Mouse (Mus musculus) forebrain, embryonic 11.5 days (tissue): ENCODE measurements around the gene Pibf1. TPM values are rescaled to one million over a fixed set of nuclear protein-coding genes. Genes with fewer than 3 reads are reported as not detected.
A peak's percentile ranks its signal among the peaks of the same experiment; 100 is the strongest.

ENCODE experiments used
- ATAC-seq: fragments of 200-750 bp; cut with Nextera tagmentation; replicated peaks from 2 replicates; pipeline ENCODE4 v1.8.0; 2017; ENCODE audit warnings: moderate TSS enrichment; ENCODE audit not compliant: low FRiP score
- DNase-seq: peaks from one replicate; pipeline ENCODE4 v3.0.0-alpha.2; 2017; ENCODE audit warnings: low spot score
- H3K27ac ChIP-seq: fragments of 300-500 bp; sonication (generic); 2 replicates; pipeline ENCODE4 v1.5.1; 2014; ENCODE audit warnings: low read depth, low read length
- H3K27me3 ChIP-seq: fragments of 300-500 bp; sonication (generic); 2 replicates; pipeline ENCODE4 v1.6.1; 2014; ENCODE audit warnings: mild to moderate bottlenecking, low read length, mixed read lengths; ENCODE audit not compliant: control insufficient read depth, insufficient read depth
- H3K36me3 ChIP-seq: fragments of 300-500 bp; sonication (generic); 2 replicates; pipeline ENCODE4 v1.6.1; 2014; ENCODE audit warnings: mild to moderate bottlenecking, low read length, moderate library complexity, mixed read lengths; ENCODE audit not compliant: control insufficient read depth, insufficient read depth
- H3K4me1 ChIP-seq: fragments of 300-500 bp; sonication (generic); replicated peaks from 2 replicates; pipeline ENCODE4 v1.6.1; 2014; ENCODE audit warnings: low read length, mixed read lengths; ENCODE audit not compliant: control insufficient read depth, insufficient read depth
- H3K4me2 ChIP-seq: fragments of 300-500 bp; sonication (generic); 2 replicates; pipeline ENCODE4 v1.6.1; 2014; ENCODE audit warnings: low read depth, mild to moderate bottlenecking, low read length, moderate library complexity, mixed read lengths; ENCODE audit not compliant: severe bottlenecking
- H3K4me3 ChIP-seq: fragments of 300-500 bp; sonication (generic); 2 replicates; pipeline ENCODE4 v1.5.1; 2014; ENCODE audit warnings: low read depth, low read length
- H3K9ac ChIP-seq: fragments of 300-500 bp; sonication (generic); 2 replicates; pipeline ENCODE4 v1.6.1; 2014; ENCODE audit warnings: low read length
- H3K9me3 ChIP-seq: fragments of 300-500 bp; sonication (generic); 2 replicates; pipeline ENCODE4 v1.6.1; 2016; ENCODE audit warnings: low read length, mixed read lengths; ENCODE audit not compliant: control insufficient read depth
- WGBS: fragments of 180-500 bp; shearing (Covaris S2); extraction: QIAGEN DNeasy Blood & Tissue Kit; methylation state at CpG from one replicate; pipeline ENCODE4 v1.1.7; 2014; 5-methylcytosine and 5-hydroxymethylcytosine counted together
- polyA plus RNA-seq: library from polyadenylated mRNA; unstranded; fragments of >200 nt; fragmentation: Nextera tagmentation; extraction: Ambion mirVana; gene quantifications from 2 replicates; pipeline ENCODE4 v1.2.1, GENCODE M21; 2014

Gene Pibf1
- polyA plus RNA-seq = 21.2 and 26.3 TPM in 2 replicates

GRCm38 (mm10) chr14:99099267-99099966 is at the start of gene Pibf1, which contains the start of gene Dis3:
Gene Pibf1 (plus strand): TSS chr14:99099424.
Gene Dis3 (minus strand): TSS chr14:99099770.
- peak within 1 kb of the TSS; percentile 87 for H3K9ac ChIP-seq
- H3K4me1 ChIP-seq = peaks cover 5% of the 10 kb centered on the region; the same call in 1 of the 2 replicates
- H3K4me2 ChIP-seq = peak within 1 kb of the TSS; percentile 68
- ATAC-seq (peak; percentile 100), DNase-seq (peak; percentile 99)
- H3K9me3 ChIP-seq = no peaks in the 10 kb centered on the region
- H3K36me3 ChIP-seq = no peaks in the 10 kb centered on the region; the same call in 1 of the 2 replicates
- peak within 1 kb of the TSS; percentile 19; the same call in 1 of the 2 replicates for H3K27ac ChIP-seq
- peak within 1 kb of the TSS; percentile 78 for H3K4me3 ChIP-seq
- under 1% methylated on average over 73 of the region's 73 CpGs for WGBS
- H3K27me3 ChIP-seq = no peaks in the 10 kb centered on the region

GRCm38 (mm10) chr14:99058959-99059586 is 40.2 kb upstream of the Pibf1 start:
- Histone ChIP-seq H3K4me1 (no peaks in the 10 kb centered on the region), H3K27me3 (no peaks in the 10 kb centered on the region), H3K9ac (no peak overlapping the region), H3K27ac (no peak overlapping the region), H3K9me3 (no peaks in the 10 kb centered on the region), H3K4me3 (no peak overlapping the region), H3K4me2 (no peak overlapping the region), H3K36me3 (peaks cover 3% of the 10 kb centered on the region; the same call in 1 of the 2 replicates)
- ATAC-seq (no peak), DNase-seq (no peak)
- WGBS = 89% methylated on average over 7 of the region's 7 CpGs

GRCm38 (mm10) chr14:99060616-99061015 is 38.6 kb upstream of the Pibf1 start:
- no peaks in the 10 kb centered on the region for H3K4me1 ChIP-seq
- H3K36me3 ChIP-seq = peaks cover 3% of the 10 kb centered on the region; the same call in 1 of the 2 replicates
- 92% methylated on average over 12 of the region's 12 CpGs for WGBS
- no peak overlapping the region for H3K4me3 ChIP-seq
- H3K27ac ChIP-seq = no peak overlapping the region
- H3K4me2 ChIP-seq = no peak overlapping the region
- no peak overlapping the region for H3K9ac ChIP-seq
- H3K27me3 ChIP-seq = no peaks in the 10 kb centered on the region
- ATAC-seq (no peak), DNase-seq (no peak)
- no peaks in the 10 kb centered on the region for H3K9me3 ChIP-seq

- no peak overlapping the region for H3K4me2 ChIP-seq
- ATAC-seq = no peak
- DNase-seq = no peak
- 87% methylated on average over 2 of the region's 2 CpGs for WGBS
- peaks cover 5% of the 10 kb centered on the region; the same call in 1 of the 2 replicates for H3K36me3 ChIP-seq
- no peak overlapping the region for H3K27ac ChIP-seq
- H3K9ac ChIP-seq = no peak overlapping the region
- H3K4me3 ChIP-seq = no peak overlapping the region
- H3K27me3 ChIP-seq = no peaks in the 10 kb centered on the region
- no peaks in the 10 kb centered on the region for H3K4me1 ChIP-seq
- no peaks in the 10 kb centered on the region for H3K9me3 ChIP-seq
Measured at GRCm38 (mm10) chr14:99063091-99063490, 36.1 kb upstream of the Pibf1 start.

- ATAC-seq (no peak), DNase-seq (no peak)
- Histone ChIP-seq H3K9ac (no peak overlapping the region), H3K4me2 (no peak overlapping the region), H3K9me3 (no peaks in the 10 kb centered on the region), H3K36me3 (peaks cover 5% of the 10 kb centered on the region; the same call in 1 of the 2 replicates), H3K27me3 (no peaks in the 10 kb centered on the region), H3K4me1 (no peaks in the 10 kb centered on the region), H3K4me3 (no peak overlapping the region), H3K27ac (no peak overlapping the region)
- WGBS = 84% methylated on average over 4 of the region's 4 CpGs
Measured at GRCm38 (mm10) chr14:99071146-99071545, 28.1 kb upstream of the Pibf1 start.

GRCm38 (mm10) chr14:99088947-99089346 is 10.3 kb upstream of the Pibf1 start:
- DNase-seq (no peak), ATAC-seq (no peak)
- Histone ChIP-seq H3K27ac (no peak overlapping the region), H3K4me1 (no peaks in the 10 kb centered on the region), H3K9me3 (no peaks in the 10 kb centered on the region), H3K4me2 (no peak overlapping the region), H3K4me3 (no peak overlapping the region), H3K27me3 (no peaks in the 10 kb centered on the region), H3K9ac (no peak overlapping the region), H3K36me3 (peaks cover 6% of the 10 kb centered on the region; the same call in 1 of the 2 replicates)
- WGBS = 94% methylated on average over 7 of the region's 7 CpGs

- WGBS = 7% methylated on average over 20 of the region's 20 CpGs
Measured at GRCm38 (mm10) chr14:99099967-99100587, 853 bp downstream of the Pibf1 start.

GRCm38 (mm10) chr14:99103050-99103449 is 3.8 kb downstream of the Pibf1 start:
- no peaks in the 10 kb centered on the region; the same call in 1 of the 2 replicates for H3K36me3 ChIP-seq
- no peak for ATAC-seq
- 90% methylated on average over 4 of the region's 4 CpGs for WGBS

More at GRCm38 (mm10) chr14:99099967-99100587, 853 bp downstream of the Pibf1 start:
- Histone ChIP-seq H3K4me2 (peak overlapping the region; percentile 64), H3K27ac (no peak overlapping the region), H3K9me3 (no peaks in the 10 kb centered on the region), H3K9ac (peak overlapping the region; percentile 62), H3K36me3 (no peaks in the 10 kb centered on the region; the same call in 1 of the 2 replicates), H3K4me1 (peaks cover 5% of the 10 kb centered on the region; the same call in 1 of the 2 replicates), H3K4me3 (peak overlapping the region; percentile 78), H3K27me3 (no peaks in the 10 kb centered on the region)
- ATAC-seq (no peak), DNase-seq (no peak)

More at GRCm38 (mm10) chr14:99103050-99103449, 3.8 kb downstream of the Pibf1 start:
- Histone ChIP-seq H3K4me2 (no peak overlapping the region), H3K27me3 (no peaks in the 10 kb centered on the region), H3K9me3 (no peaks in the 10 kb centered on the region), H3K4me1 (peaks cover 5% of the 10 kb centered on the region; the same call in 1 of the 2 replicates), H3K9ac (no peak overlapping the region), H3K27ac (no peak overlapping the region), H3K4me3 (no peak overlapping the region)
- no peak for DNase-seq
